Mouse (Mus musculus) layer of hippocampus, adult 18-20 months (tissue): ENCODE measurements around the gene Sgcg. TPM values are rescaled to one million over a fixed set of nuclear protein-coding genes. Genes with fewer than 3 reads are reported as not detected.

ENCODE experiments used
- total RNA-seq, 2 experiments: library from RNA; stranded (reverse); gene quantifications; 2 replicates each; pipeline ENCODE4 v1.2.3; 2021

Sgcg gene
- total RNA-seq, 2 experiments from 2014 or later: 0.15 TPM; not detected in 1

Other genes with a start within 250 kb of the Sgcg start
- gene Tnfrsf19, start 212.0 kb downstream of the Sgcg start, total RNA-seq: 10 to 100 TPM; 44.2 to 48.9 TPM
- 10 to 100 TPM; 49.4 to 52.7 TPM for gene Sacs, start 120.0 kb downstream of the Sgcg start, total RNA-seq
- gene Arl11, start 51.3 kb upstream of the Sgcg start, total RNA-seq: under 1 TPM; 0.81 to 0.94 TPM
- gene Ebpl, start 101.9 kb upstream of the Sgcg start, total RNA-seq: 1 to 10 TPM; 4.8 to 5.1 TPM
- gene Kpna3, start 181.4 kb upstream of the Sgcg start, total RNA-seq: 10 to 100 TPM; 70.2 to 71.2 TPM